Mouse (Mus musculus) C2C12 (cell line): Measurements from ENCODE around the gene Smap2.

Experiments used
- CEBPB ChIP-seq: IDR thresholded peaks from one replicate; pipeline ENCODE4 v1.6.1; 2011; ENCODE audit warnings: low read depth, mild to moderate bottlenecking, control low read depth, moderate library complexity
- CTCF ChIP-seq: IDR thresholded peaks from one replicate; pipeline ENCODE4 v1.5.1; 2011; ENCODE audit not compliant: control insufficient read depth, insufficient read depth, insufficient read length
- FOSL1 ChIP-seq: IDR thresholded peaks from one replicate; pipeline ENCODE4 v1.8.0; 2011; ENCODE audit warnings: mild to moderate bottlenecking, low read length; ENCODE audit not compliant: poor library complexity, insufficient read depth, severe bottlenecking
- MAX ChIP-seq: IDR thresholded peaks from one replicate; pipeline ENCODE4 v1.6.1; 2011; ENCODE audit warnings: mild to moderate bottlenecking, control low read depth
- MYOD1 ChIP-seq: IDR thresholded peaks from one replicate; pipeline ENCODE4 v1.6.1; 2011; ENCODE audit warnings: low read depth; ENCODE audit not compliant: control insufficient read depth, insufficient read length
- USF1 ChIP-seq: IDR thresholded peaks from one replicate; pipeline ENCODE4 v1.6.1; 2011; ENCODE audit warnings: low read depth, mild to moderate bottlenecking, control low read depth, moderate library complexity

GRCm38 (mm10) chr4:120928686-120929085, 88.4 kb downstream of the Smap2 start:
- TF ChIP-seq CTCF (no peak), MYOD1 (no peak), CEBPB (no peak), MAX (no peak), USF1 (no peak), FOSL1 (no peak)
